12 mouse cellular contexts compared by ENCODE assay signal in genomic region chr11:113709272-113709671, GRCm38 (mm10). TPM values are rescaled to one million over a fixed set of nuclear protein-coding genes. Genes with fewer than 3 reads are reported as not detected.
A peak's percentile ranks its signal among the peaks of the same experiment; 100 is the strongest.
DNase-seq lines count a peak whose midpoint lies in the region; ATAC-seq and TF ChIP-seq lines count a peak whose summit lies in the region.
"Had no signal": no experiment of that assay in that cellular context is flagged by ENCODE, and none has a peak within 500 bp of the region (broad histone marks: within the 10 kb centered on the region; RNA-seq: fewer than 3 reads in every experiment).

No protein-coding gene starts in this region.

- 29% methylated on average over 15 of the region's 15 CpGs for WGBS in heart, embryonic 15.5 days
- WGBS in stomach, embryonic 14.5 days, result 27% methylated on average over 15 of the region's 15 CpGs
- 44% methylated on average over 15 of the region's 15 CpGs for WGBS in stomach, postnatal 0 days
- WGBS in hindbrain, embryonic 13.5 days, result 10% methylated on average over 15 of the region's 15 CpGs
- WGBS in stomach, embryonic 16.5 days, result 35% methylated on average over 15 of the region's 15 CpGs

- no peaks in the 10 kb centered on the region for H3K36me3 ChIP-seq in heart, embryonic 15.5 days
- no peaks in the 10 kb centered on the region for H3K36me3 ChIP-seq in stomach, embryonic 14.5 days (ENCODE audit: control insufficient read depth, insufficient read depth, low read length)
- no peaks in the 10 kb centered on the region for H3K36me3 ChIP-seq in stomach, postnatal 0 days (ENCODE audit: control insufficient read depth, insufficient read depth, low read length)
- peaks cover 13% of the 10 kb centered on the region for H3K36me3 ChIP-seq in hindbrain, embryonic 13.5 days
- no peaks in the 10 kb centered on the region for H3K36me3 ChIP-seq in stomach, embryonic 16.5 days (ENCODE audit: control insufficient read depth, insufficient read depth, low read length)

- H3K9ac ChIP-seq in heart, embryonic 15.5 days, result no peak overlapping the region
- H3K9ac ChIP-seq in stomach, embryonic 14.5 days (replicated peaks; ENCODE audit: low read depth, low read length), result no peak overlapping the region
- H3K9ac ChIP-seq in stomach, postnatal 0 days (ENCODE audit: low read length), result no peak overlapping the region
- peak overlapping the region; percentile 56; the same call in 1 of the 2 replicates for H3K9ac ChIP-seq in hindbrain, embryonic 13.5 days
- H3K9ac ChIP-seq in stomach, embryonic 16.5 days (ENCODE audit: low read length), result 0 out of 2 replicates have a peak overlapping the region, but pooled peaks have one; percentile 35

- TF ChIP-seq CTCF in stomach, postnatal 0 days (IDR thresholded peaks at IDR 0.05; ENCODE audit: low read depth), result no peak

- H3K4me3 ChIP-seq in heart, embryonic 15.5 days, result peak overlapping the region; percentile 17; the same call in 1 of the 2 replicates
- H3K4me3 ChIP-seq in stomach, embryonic 14.5 days (ENCODE audit: low read depth, low read length), result no peak overlapping the region
- H3K4me3 ChIP-seq in stomach, postnatal 0 days (ENCODE audit: low read depth, low read length), result no peak overlapping the region
- H3K4me3 ChIP-seq in hindbrain, embryonic 13.5 days, result no peak overlapping the region
- H3K4me3 ChIP-seq in stomach, embryonic 16.5 days (replicated peaks; ENCODE audit: low read length), result no peak overlapping the region
- H3K4me3 ChIP-seq: erythroblast, embryonic 14.5 days had no signal

- no peak overlapping the region for H3K4me2 ChIP-seq in heart, embryonic 15.5 days
- no peak overlapping the region for H3K4me2 ChIP-seq in stomach, embryonic 14.5 days (replicated peaks; ENCODE audit: low read depth, low read length)
- no peak overlapping the region for H3K4me2 ChIP-seq in stomach, postnatal 0 days (replicated peaks; ENCODE audit: low read depth)
- H3K4me2 ChIP-seq in hindbrain, embryonic 13.5 days, result no peak overlapping the region
- no peak overlapping the region for H3K4me2 ChIP-seq in stomach, embryonic 16.5 days (ENCODE audit: low read depth, low read length)

- H3K27me3 ChIP-seq in heart, embryonic 15.5 days, result no peaks in the 10 kb centered on the region
- no peaks in the 10 kb centered on the region for H3K27me3 ChIP-seq in stomach, embryonic 14.5 days (ENCODE audit: control insufficient read depth, insufficient read depth, low read length)
- H3K27me3 ChIP-seq in stomach, postnatal 0 days (ENCODE audit: control insufficient read depth, insufficient read depth, low read length), result no peaks in the 10 kb centered on the region
- peaks cover 28% of the 10 kb centered on the region for H3K27me3 ChIP-seq in hindbrain, embryonic 13.5 days
- H3K27me3 ChIP-seq in stomach, embryonic 16.5 days (ENCODE audit: control insufficient read depth, insufficient read depth, low read length), result no peaks in the 10 kb centered on the region

- no peak for ATAC-seq in heart, embryonic 15.5 days (replicated peaks; ENCODE audit: insufficient number of reproducible peaks, insufficient read depth, low FRiP score, low read depth)
- 0 out of 2 replicates have a peak, but pooled peaks have one; percentile 6 for ATAC-seq in stomach, embryonic 14.5 days (ENCODE audit: insufficient number of reproducible peaks, insufficient read depth, low FRiP score, low read depth)
- ATAC-seq in stomach, postnatal 0 days (ENCODE audit: low FRiP score, low TSS enrichment), result no peak
- no peak for ATAC-seq in hindbrain, embryonic 13.5 days (ENCODE audit: low FRiP score)
- ATAC-seq in stomach, embryonic 16.5 days (ENCODE audit: insufficient read depth, low FRiP score), result no peak

- TF ChIP-seq EP300 in stomach, postnatal 0 days (optimal IDR thresholded peaks at IDR 0.05), result no peak

- no peak overlapping the region for H3K27ac ChIP-seq in heart, embryonic 15.5 days
- H3K27ac ChIP-seq in stomach, embryonic 14.5 days (ENCODE audit: low read length), result no peak overlapping the region
- H3K27ac ChIP-seq in stomach, postnatal 0 days (replicated peaks), result no peak overlapping the region
- no peak overlapping the region for H3K27ac ChIP-seq in hindbrain, embryonic 13.5 days
- H3K27ac ChIP-seq in stomach, embryonic 16.5 days (ENCODE audit: low read length), result no peak overlapping the region

- intact Hi-C loops in heart, postnatal 10 days (cut with DNase I), result loop anchor here (10.0 kb wide), 2 partner anchors 356 to 926 kb away; partner anchors contain the start of gene Sdk2

- H3K4me1 ChIP-seq in heart, embryonic 15.5 days (replicated peaks), result peaks cover 17% of the 10 kb centered on the region
- peaks cover 21% of the 10 kb centered on the region for H3K4me1 ChIP-seq in stomach, embryonic 14.5 days (ENCODE audit: control insufficient read depth, insufficient read depth, low read length)
- peaks cover 5% of the 10 kb centered on the region for H3K4me1 ChIP-seq in stomach, postnatal 0 days (replicated peaks; ENCODE audit: control insufficient read depth, insufficient read depth)
- H3K4me1 ChIP-seq in hindbrain, embryonic 13.5 days (replicated peaks), result peaks cover 23% of the 10 kb centered on the region
- peaks cover 22% of the 10 kb centered on the region for H3K4me1 ChIP-seq in stomach, embryonic 16.5 days (ENCODE audit: control insufficient read depth, insufficient read depth, low read length)

- DNase-seq in heart, postnatal 10 days, result no peak
- no peak for DNase-seq in stomach, postnatal 0 days (ENCODE audit: low spot score)
- DNase-seq in thymus, postnatal 4 days, result no peak
- no peak for DNase-seq in ovary, postnatal 10 days (ENCODE audit: low spot score)
- DNase-seq: cerebellum, adult 11-12 months had no signal

- no peaks in the 10 kb centered on the region for H3K9me3 ChIP-seq in heart, embryonic 15.5 days (replicated peaks)
- no peaks in the 10 kb centered on the region for H3K9me3 ChIP-seq in stomach, embryonic 14.5 days (ENCODE audit: control insufficient read depth, low read depth, low read length)
- no peaks in the 10 kb centered on the region for H3K9me3 ChIP-seq in stomach, postnatal 0 days (ENCODE audit: control insufficient read depth, low read length)
- no peaks in the 10 kb centered on the region for H3K9me3 ChIP-seq in hindbrain, embryonic 13.5 days
- no peaks in the 10 kb centered on the region for H3K9me3 ChIP-seq in stomach, embryonic 16.5 days (replicated peaks; ENCODE audit: control insufficient read depth, low read length)

RNA-seq across cellular contexts. Expression of gene Cpsf4l, which starts 0.5 kb away (rescaled TPM):
- 0.74 and 5.1 TPM in 2 replicates for polyA plus RNA-seq in heart, embryonic 15.5 days (2015; fragmentation: Nextera tagmentation; extraction: Ambion mirVana)
- not detected for total RNA-seq in heart, postnatal 10 days (2021)
- polyA plus RNA-seq in stomach, embryonic 14.5 days (2014; fragmentation: Nextera tagmentation; extraction: Ambion mirVana), result 0.49 and 0.52 TPM in 2 replicates
- polyA plus RNA-seq in stomach, postnatal 0 days (2015; fragmentation: Nextera tagmentation; extraction: Ambion mirVana), result 0.16 and 0.19 TPM in 2 replicates
- polyA plus RNA-seq in hindbrain, embryonic 13.5 days (2015; fragmentation: Nextera tagmentation; extraction: Ambion mirVana), result 0.48 and 0.52 TPM in 2 replicates
- polyA plus RNA-seq in stomach, embryonic 16.5 days (2015; fragmentation: Nextera tagmentation; extraction: Ambion mirVana), result 0.18 and 0.41 TPM in 2 replicates
- total RNA-seq: granulocyte monocyte progenitor cell, adult 5-6 weeks; layer of hippocampus, adult 18-20 months had no signal
- polyA plus RNA-seq: erythroblast, embryonic 14.5 days had no signal

RNA-seq across cellular contexts. Expression of gene D11Wsu47e, which starts 25.1 kb away (rescaled TPM):
- polyA plus RNA-seq in heart, embryonic 15.5 days (2015; fragmentation: Nextera tagmentation; extraction: Ambion mirVana), result 13.8 and 16.9 TPM in 2 replicates
- 1 to 10 TPM; 7.1 to 8.4 TPM for total RNA-seq in heart, postnatal 10 days (2021)
- 21.3 and 25.4 TPM in 2 replicates for polyA plus RNA-seq in stomach, embryonic 14.5 days (2014; fragmentation: Nextera tagmentation; extraction: Ambion mirVana)
- 8.7 and 9.7 TPM in 2 replicates for polyA plus RNA-seq in stomach, postnatal 0 days (2015; fragmentation: Nextera tagmentation; extraction: Ambion mirVana)
- 21.9 and 22.4 TPM in 2 replicates for polyA plus RNA-seq in hindbrain, embryonic 13.5 days (2015; fragmentation: Nextera tagmentation; extraction: Ambion mirVana)
- polyA plus RNA-seq in stomach, embryonic 16.5 days (2015; fragmentation: Nextera tagmentation; extraction: Ambion mirVana), result 13.9 and 17.1 TPM in 2 replicates

RNA-seq across cellular contexts. Expression of gene Fam104a, which starts 25.3 kb away (rescaled TPM):
- polyA plus RNA-seq in heart, embryonic 15.5 days (2015; fragmentation: Nextera tagmentation; extraction: Ambion mirVana), result 33.5 and 37.9 TPM in 2 replicates
- total RNA-seq in heart, postnatal 10 days (2021), result 10 to 100 TPM; 21.1 TPM
- polyA plus RNA-seq in stomach, embryonic 14.5 days (2014; fragmentation: Nextera tagmentation; extraction: Ambion mirVana), result 46.8 and 51.2 TPM in 2 replicates
- 34.2 and 34.3 TPM in 2 replicates for polyA plus RNA-seq in stomach, postnatal 0 days (2015; fragmentation: Nextera tagmentation; extraction: Ambion mirVana)
- 45.0 and 46.9 TPM in 2 replicates for polyA plus RNA-seq in hindbrain, embryonic 13.5 days (2015; fragmentation: Nextera tagmentation; extraction: Ambion mirVana)
- 36.2 and 41.2 TPM in 2 replicates for polyA plus RNA-seq in stomach, embryonic 16.5 days (2015; fragmentation: Nextera tagmentation; extraction: Ambion mirVana)

RNA-seq across cellular contexts. Expression of gene Cdc42ep4, which starts 42.4 kb away (rescaled TPM):
- polyA plus RNA-seq in heart, embryonic 15.5 days (2015; fragmentation: Nextera tagmentation; extraction: Ambion mirVana), result 21.2 and 32.3 TPM in 2 replicates
- 10 to 100 TPM; 23.6 to 33.0 TPM for total RNA-seq in heart, postnatal 10 days (2021)
- 51.5 and 51.6 TPM in 2 replicates for polyA plus RNA-seq in stomach, embryonic 14.5 days (2014; fragmentation: Nextera tagmentation; extraction: Ambion mirVana)
- polyA plus RNA-seq in stomach, postnatal 0 days (2015; fragmentation: Nextera tagmentation; extraction: Ambion mirVana), result 28.9 and 30.6 TPM in 2 replicates
- polyA plus RNA-seq in hindbrain, embryonic 13.5 days (2015; fragmentation: Nextera tagmentation; extraction: Ambion mirVana), result 73.0 and 73.7 TPM in 2 replicates
- 59.7 and 62.0 TPM in 2 replicates for polyA plus RNA-seq in stomach, embryonic 16.5 days (2015; fragmentation: Nextera tagmentation; extraction: Ambion mirVana)

RNA-seq across cellular contexts. Expression of gene Slc39a11, which starts 59.4 kb away (rescaled TPM):
- 13.4 and 17.9 TPM in 2 replicates for polyA plus RNA-seq in heart, embryonic 15.5 days (2015; fragmentation: Nextera tagmentation; extraction: Ambion mirVana)
- total RNA-seq in heart, postnatal 10 days (2021), result 1 to 10 TPM; 6.2 to 8.1 TPM
- polyA plus RNA-seq in stomach, embryonic 14.5 days (2014; fragmentation: Nextera tagmentation; extraction: Ambion mirVana), result 18.6 and 24.0 TPM in 2 replicates
- polyA plus RNA-seq in stomach, postnatal 0 days (2015; fragmentation: Nextera tagmentation; extraction: Ambion mirVana), result 56.6 and 58.0 TPM in 2 replicates
- 32.2 and 34.2 TPM in 2 replicates for polyA plus RNA-seq in hindbrain, embryonic 13.5 days (2015; fragmentation: Nextera tagmentation; extraction: Ambion mirVana)
- 47.9 and 50.3 TPM in 2 replicates for polyA plus RNA-seq in stomach, embryonic 16.5 days (2015; fragmentation: Nextera tagmentation; extraction: Ambion mirVana)

Comparison
In these comparisons a context has a peak if more than half of its experiments do, and no peak if none do; other contexts are left out.
1. H3K9ac ChIP-seq: peak in hindbrain, embryonic 13.5 days (single experiment) and stomach, embryonic 16.5 days (single experiment); none in heart, embryonic 15.5 days (single experiment), stomach, embryonic 14.5 days (single experiment) and stomach, postnatal 0 days (single experiment).